Mouse (Mus musculus) frontal cortex, adult 2 months (tissue): ENCODE measurements at regions not wholly inside any gene's neighbourhood (a gene's known extent, or its start where the extent isn't known, plus 50 kb on each side); places are given as distances from the start of the nearest gene placed in this dataset.
A peak's percentile ranks its signal among the peaks of the same experiment; 100 is the strongest.

Experiments
- DNase-seq, 2 experiments: peaks; one replicate each; pipeline ENCODE4 v3.0.0; 2022; ENCODE audit warnings: low spot score in 1 of 2; ENCODE audit errors: extremely low spot score in 1 of 2

GRCm38 (mm10) chr4:54156146-54156545, 330.3 kb downstream of the Tmem38b start:
- no peak for DNase-seq

DNA sequence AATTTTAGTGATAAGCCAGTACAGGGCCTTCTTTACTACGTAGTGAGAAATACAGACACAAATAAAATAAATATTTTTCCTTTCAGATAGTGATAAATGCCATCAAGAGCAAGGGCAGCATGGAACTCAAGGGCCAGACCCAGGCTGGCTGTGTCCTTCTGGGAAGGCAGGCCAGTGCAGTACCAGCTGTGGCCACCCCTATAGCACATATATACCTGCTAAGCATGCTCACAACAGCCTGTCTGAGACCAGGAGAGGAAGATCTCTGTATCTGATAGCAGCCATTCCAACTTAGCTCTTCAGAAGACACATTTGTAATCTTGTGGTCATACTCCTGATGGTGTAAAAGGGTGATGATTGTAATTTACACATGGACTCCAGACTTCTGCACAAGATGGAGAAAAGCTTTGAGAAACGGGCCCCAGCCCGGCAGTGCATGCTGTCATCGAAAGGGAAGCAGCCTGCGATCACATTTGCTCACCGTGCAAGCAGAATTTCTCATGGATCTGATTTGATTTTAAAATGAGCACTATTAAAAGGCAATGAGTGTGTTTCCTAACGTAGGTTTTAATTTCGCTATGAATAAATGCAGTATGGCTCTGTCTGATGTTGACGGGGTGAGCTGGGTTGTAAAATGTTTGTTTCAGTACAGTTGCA, 335.6 kb downstream of the Tmem38b start:
- DNase-seq = peak in 1 of 2 experiments; percentile 5

DNA sequence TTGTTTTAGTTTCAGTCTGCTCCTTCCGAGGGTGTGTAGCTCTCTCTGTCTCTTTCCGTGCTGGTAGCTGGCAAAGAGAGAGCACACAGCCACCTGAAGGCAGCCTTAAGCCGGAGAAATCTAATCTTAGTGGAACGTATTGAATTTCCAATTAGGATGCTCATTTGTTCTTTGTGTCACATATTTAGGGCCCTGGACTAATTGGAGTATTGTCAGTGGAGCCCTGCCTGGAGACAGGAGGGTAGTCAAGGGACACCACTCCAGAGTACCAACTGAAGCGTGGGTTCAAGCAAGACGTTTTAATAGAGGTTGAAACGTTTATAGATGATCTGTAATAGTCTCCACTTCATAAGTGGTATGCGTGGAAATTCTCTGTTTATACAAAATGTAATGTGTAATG, 336.5 kb downstream of the Tmem38b start:
- DNase-seq = no peak

DNA sequence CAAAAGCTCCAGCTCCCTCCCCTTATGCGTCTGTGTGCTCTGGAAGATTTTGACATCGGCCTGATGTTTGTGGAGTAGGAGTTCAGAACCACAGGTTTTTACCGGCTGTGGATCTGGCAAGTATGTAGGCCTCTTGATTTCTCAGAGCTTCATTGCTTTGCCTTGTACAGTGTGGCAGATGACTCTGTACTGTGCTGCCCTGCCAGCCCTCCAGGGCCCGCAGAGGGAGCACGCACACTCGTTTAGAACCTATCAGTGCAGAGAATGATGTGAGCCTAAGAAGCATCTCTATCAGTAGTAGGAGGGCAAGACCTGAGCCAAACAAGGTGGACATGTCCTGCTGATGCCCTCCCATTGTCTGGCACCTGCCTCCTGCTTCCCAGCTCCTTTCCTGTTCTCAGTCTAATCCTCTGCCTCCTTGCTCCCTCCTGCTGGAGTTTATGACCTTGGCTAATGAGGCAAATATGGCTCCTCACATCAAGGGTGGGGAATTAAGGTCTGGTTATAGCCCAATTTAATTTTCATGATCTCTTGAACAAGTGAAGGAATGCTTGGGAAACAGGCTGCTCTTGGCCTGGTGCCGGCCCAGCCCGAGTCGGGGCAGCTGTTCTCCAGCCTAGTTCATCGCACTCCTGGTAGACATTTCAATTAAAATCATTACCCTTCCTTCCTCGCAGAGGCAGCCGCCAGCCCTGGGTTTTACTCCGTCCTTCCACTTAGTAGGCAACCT, 344.5 kb downstream of the Tmem38b start:
- DNase-seq = no peak

DNA sequence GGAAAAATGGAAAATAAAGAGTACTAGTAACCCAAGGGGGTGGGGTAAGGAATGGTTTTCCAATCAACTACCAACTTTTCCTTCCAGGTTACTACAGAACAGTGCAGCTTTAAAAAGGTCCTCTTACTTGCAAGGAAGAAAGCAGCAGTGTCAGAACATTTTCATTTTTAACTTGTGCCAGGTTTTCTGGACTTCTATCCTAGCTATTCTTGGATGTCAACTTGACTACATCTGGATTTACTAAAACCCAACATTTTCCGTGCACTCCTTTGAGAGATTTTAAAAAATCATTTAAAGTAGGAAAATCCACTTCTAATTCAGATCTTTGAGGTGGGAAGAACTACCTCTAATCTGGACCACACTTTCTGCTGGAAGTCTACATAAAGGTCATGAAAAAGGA, 358.4 kb downstream of the Tmem38b start:
- no peak for DNase-seq

GRCm38 (mm10) chr4:54195734-54196133, 369.9 kb downstream of the Tmem38b start:
- no peak for DNase-seq

GRCm38 (mm10) chr4:54202440-54202839, 376.6 kb downstream of the Tmem38b start:
- no peak for DNase-seq

DNA sequence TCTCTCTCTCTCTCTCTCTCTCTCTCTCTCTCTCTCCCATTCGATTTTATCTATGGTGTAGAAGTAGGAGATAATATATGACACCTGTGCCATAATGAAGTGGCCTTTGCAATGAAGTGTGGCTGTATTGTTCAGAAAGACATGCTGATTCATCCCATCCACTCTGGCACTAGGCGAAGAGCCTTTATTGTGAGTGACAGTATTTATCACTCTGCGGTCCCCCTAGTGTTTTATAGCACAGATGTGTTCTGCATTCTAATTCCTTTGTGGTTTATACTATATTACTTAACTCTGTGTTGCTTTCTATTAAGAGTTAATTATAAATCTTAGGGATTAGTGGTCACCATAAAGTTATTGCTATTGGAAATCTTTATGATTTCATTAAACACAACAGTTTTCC, 398.7 kb downstream of the Tmem38b start:
- DNase-seq = no peak
